Mouse (Mus musculus): ENCODE measurements at regions not wholly inside any gene's neighbourhood (a gene's known extent, or its start where the extent isn't known, plus 50 kb on each side); places are given as distances from the start of the nearest gene placed in this dataset.

DNA sequence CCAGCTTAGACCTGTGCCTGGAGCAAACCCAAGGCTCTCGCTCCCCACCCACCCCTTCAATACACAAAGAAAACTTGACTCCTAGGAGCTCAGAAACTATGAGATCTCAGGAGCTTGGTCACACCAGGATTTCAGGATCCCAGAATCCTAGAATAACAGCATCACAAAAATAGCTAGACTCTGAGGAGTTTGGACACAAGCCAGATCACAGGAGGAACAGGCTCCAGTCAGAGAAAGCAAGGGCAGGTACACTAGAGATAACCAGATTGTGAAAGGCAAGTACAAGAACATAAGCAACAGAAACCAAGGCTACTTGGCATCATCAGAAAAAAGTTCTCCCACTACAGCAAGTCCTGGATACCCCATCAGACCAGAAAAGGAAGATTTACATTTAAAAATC, 221.5 kb downstream of the Epha7 start:
- no peak for DNase-seq

DNA sequence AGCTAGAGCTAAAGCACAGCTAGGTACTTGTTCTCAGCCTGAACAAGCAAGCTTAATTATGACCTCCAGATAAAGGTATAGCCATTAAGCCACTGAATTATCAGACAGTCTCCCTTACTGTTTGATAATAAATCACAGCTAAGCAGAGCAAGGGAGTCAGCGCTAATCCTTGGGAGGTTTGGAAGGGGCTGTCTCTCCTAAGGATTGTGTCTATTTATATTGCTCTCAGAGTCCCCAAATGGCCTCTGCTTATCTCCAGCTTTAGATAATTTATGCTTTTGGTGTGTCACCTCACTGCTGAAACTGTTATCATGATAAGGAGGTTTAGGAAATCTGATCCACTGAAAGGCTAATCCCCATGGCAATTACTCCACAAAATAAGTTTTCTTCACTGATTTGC, 227.1 kb downstream of the Epha7 start:
- no peak for DNase-seq

DNA sequence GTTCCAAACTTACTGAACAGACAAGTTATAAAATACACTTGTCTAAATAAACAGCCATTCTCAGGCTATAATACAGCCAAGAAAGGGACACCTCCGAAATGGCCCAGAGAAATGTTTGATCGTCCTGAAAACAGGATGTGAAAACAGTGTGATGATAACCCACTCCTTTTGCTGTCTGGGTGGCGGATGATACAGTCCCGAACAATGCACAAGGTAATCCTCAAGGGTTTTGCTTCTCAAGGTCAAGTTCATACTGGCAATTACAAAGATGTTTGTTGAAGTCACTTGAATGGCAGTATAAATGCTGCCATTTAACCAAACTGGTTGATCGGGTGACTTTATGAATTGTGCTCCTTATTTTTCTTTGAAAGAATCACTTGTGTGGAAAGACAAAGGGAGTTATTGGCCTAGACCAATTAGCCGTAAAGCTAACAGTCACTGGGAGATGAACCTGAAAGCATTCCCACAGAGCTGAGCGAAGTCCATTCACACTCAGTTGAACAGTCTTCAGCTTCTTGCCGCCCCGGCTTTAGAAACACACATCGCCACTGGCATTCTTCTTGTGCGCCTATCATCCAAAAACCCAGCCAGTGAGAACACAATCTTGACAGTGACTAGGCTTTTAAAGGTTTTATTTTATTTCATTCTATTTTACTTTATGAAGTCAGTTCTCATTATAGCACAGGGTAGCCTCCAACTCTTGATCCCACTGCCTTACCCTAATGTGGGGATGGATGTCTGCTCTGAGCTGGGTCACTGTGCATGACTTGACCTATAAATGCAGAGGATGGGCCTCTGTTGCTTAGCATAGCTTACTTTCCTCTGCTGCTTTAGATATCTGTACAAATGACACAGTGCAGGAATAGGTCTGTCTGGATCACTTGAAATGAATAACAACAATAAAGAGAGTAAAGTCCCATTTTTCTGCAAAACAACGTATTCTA, 256.0 kb downstream of the Epha7 start:
- DNase-seq: no peak

DNA sequence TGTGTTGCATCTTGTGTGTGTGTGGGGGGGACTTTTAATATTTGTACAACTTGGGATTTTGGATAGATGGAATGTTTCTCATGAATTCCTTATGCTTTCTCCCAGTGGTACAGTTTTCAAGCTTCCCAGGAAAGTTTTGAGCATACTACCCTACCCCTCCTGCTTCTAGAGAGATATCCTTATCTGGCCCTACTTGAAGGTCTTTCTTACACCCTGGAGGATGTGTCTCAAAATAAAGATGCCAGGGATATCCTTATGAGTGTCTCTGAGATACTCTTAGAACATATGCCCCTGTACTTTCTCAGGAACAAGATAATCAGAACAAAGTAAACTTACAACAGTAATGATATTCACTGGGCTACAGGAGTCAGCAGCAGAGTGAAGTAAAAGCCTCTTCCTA, 261.3 kb downstream of the Epha7 start:
- no peak for DNase-seq

DNA sequence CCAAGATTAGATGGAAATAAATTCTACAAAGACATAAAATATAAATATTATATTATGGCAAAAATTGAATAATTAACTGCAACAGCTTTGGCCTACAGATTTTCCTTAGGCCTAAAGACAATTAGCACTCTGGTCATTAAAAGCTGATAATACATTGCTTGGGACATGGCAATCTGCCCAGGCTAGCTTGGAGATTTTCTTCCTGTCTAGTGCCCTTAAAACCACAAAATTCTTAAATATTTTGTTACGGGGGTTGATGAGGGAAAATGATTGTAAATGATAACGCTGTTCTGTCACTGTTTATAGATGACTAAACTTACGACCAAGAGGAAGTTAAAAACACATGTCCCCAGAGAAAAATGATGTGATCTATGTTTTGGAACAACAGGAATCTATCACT, 261.9 kb downstream of the Epha7 start:
- no peak for DNase-seq

DNA sequence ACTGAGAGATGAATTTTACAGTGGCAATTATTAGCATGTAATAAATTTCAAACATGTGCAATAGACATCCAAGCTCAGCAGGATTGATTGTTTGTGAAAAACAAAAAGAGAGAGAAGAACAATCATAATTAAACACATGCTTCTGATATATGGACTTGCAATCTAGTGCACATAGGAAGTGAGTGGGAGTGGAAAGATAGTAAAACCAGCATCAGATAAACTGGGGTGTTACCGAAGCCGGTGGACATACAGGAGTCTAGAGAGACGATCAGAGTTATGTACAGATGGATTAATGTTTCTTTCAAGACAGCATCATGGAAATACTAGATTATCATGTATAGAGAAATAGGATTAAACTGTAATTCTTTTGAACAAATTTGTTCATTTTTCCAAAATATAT, 263.8 kb downstream of the Epha7 start:
- DNase-seq: no peak

DNA sequence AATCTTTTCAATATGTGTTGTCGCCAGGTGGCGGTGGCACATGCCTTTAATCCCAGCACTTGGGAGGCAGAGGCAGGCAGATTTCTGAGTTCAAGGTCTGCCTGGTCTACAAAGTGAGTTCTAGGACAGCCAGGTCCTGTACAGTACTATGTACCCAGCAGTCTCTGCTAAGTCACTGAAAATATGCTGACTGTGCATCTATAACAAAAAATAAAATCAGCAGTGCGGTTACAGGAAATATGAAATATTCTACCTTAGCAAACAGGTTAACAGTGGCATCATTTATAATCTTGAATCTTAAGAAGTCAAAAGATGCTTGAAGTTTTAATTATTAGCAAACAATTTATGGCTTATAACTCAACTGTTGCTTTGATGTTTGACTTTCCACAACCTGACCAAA, 265.5 kb downstream of the Epha7 start:
- DNase-seq: no peak

DNA sequence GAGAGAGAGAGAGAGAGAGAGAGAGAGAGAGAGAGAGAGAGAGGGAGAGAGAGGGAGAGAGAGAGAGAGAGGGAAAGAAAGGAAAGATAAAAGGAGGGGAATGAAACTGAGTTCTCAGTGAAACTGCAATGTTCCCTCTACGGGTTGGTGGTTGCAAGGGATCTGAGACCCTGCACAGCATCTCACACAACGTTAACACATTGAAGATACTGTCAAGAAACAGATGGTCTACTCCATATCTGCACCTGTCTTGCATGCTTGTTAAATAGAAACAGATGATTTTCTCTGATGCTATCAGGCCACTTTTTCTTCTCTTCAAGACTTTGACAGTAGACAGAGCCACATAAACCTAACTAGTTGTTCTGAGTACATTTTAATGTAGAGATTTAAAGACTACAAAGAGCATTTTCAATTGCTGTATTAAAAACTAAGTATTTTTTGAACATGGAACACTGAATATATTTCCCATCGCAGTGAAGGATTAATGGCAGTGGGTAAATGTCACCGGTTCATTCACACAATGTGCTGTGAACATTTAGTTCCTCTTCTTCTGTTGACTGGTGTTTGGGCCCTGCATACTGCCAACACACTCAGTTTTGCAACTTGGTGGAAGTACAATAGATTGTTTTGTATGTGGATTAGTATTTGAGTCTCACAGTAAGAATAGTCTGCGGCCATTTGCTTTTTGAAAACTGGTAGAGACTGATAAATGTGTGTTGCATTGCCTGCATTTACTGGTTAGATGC, 270.8 kb downstream of the Epha7 start:
- DNase-seq: no peak

DNA sequence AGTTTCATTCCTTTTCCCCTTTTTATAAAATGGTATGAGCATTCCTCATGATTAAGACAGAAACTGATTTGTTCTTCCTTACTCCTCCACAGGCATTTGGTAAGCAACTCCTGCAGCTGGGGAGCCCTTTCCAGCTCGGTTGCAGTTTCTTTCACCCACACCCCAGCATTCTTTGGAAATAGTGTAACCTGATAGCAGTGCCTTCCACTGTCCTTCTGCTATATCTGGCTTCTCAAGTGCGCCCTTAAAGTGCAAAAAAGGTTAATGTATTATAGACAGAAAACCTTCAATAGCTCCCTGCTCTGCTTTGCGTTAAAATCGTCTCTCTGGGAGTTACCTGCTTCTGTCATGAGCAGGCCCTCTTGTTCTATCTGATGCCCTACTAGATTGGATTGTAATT, 278.0 kb downstream of the Epha7 start:
- DNase-seq: no peak

DNA sequence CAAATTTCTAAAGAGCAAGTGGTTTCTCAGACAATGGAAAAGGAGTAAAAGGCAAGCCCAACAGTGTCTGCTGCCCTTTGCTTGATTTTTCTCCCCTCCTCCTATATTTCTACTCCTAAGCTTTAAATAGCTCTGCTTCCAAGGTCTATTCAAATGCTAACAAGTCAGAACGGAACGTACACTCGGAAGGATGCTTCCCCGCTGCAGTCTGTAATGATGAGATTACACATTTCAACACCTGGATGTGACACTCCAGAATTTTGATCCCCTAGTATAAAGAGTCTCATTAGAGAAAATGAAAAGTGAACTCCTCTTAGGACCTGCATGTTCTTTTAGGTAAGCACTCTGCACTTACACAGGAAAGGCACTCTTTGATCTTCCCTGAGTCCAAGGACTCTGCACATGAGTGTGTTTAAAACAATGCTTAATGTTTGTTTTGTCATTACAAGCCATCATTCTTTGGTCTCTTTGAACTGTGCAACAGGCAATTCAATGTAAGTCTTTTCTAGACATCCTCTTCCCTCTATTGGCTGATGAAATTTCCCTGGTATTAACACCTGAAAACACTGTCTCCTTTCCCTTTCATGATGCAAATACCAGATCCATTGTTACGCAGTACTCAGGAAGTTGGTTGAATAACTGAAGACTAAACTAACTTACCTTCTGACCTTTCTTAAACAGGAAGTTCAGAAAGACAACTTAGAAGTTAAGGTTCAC, 278.7 kb downstream of the Epha7 start:
- DNase-seq: no peak

DNA sequence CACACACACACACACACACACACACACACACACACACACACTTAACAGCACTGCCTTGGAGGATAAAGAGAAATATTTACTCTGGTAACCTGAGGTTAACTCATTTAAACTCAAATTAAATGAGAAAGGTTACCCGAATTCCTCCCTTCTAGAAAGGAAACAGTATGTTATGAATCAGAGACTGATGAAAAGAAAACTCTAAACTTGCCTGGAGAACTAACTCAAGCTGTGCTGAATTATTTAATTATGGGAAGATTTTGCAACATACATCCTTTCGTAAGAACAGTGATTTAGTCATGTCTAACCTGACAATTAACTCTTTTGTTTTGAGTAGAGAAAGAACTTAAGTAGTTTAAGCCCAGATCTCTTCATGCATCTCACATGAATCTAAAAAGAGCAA, 289.4 kb downstream of the Epha7 start:
- DNase-seq: no peak

DNA sequence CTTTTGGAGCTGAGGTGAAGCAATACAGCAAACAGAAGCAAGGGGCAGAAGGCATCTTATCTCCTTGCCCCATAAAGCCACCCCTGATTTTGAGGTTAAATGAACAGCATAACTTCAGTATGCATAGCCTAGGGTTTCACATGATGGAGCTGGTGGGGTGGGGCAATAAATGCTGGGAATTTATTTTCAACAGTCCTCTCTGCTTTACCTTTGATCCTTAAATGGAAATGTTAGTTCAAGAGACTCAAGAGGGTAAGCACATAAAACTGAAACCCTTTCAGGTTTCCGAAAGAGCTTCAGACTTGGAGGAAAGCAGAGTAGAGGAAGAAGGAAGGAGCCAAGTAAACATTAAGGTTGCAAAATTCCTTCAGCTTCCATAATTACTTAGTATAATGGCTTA, 290.5 kb downstream of the Epha7 start:
- no peak for DNase-seq

DNA sequence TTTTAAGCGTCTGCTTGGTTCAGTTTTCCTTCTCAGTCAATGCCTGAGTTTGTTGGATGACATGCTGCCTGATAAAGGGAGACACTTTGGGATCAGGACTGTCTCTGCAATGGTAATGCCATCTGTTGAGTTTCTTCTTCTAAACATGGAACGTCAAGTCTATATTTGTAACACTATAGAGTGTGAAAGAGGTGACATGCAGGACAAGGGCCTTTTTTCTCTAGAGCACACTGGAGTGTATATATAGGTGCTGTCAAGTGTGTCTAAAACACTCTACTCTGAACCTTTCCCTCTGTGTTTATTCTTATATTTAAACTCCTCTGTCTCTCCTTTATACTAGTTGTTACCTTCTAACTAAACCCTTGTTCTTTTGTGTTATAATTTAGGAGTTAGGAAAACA, 299.6 kb downstream of the Epha7 start:
- DNase-seq: no peak

DNA sequence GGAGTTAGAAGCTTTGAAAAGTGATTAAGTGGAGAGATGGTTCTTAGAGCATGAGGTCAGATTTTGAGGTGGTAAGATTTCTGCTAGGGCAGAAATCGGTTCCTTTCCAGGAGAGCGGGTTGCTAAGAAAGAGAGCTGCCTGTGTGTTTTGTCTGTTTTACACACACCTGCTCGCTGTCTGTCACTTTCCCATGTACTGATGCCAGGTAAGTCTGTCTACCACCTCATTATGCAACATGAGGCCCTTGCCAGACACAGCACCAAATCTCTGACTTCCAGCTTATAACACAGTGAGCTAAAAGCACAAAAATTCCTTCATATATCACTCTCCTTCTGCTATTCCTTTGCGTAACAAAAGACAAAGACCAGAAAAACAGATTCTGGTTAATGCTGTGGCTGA, 304.1 kb downstream of the Epha7 start:
- DNase-seq: no peak

DNA sequence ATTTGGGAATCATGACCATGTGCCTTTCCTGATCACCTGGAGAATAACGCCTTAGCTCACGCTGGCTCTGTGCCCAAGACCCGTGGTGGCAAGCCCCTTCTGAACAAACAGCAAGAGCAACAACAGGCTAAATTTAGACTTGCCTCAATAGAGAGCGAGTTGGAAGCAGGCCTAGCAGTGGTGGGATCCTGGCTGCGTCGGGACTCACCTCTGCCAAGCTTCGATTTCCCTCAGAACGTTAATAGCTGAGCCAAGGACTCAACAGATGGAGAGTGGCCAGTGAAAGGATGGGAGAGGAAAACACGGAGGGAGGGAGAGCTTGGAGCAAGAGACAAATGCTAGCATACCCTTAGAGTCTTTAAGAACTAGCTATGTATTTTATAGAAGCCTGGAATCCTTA, 305.0 kb downstream of the Epha7 start:
- peak; percentile 78 for DNase-seq

DNA sequence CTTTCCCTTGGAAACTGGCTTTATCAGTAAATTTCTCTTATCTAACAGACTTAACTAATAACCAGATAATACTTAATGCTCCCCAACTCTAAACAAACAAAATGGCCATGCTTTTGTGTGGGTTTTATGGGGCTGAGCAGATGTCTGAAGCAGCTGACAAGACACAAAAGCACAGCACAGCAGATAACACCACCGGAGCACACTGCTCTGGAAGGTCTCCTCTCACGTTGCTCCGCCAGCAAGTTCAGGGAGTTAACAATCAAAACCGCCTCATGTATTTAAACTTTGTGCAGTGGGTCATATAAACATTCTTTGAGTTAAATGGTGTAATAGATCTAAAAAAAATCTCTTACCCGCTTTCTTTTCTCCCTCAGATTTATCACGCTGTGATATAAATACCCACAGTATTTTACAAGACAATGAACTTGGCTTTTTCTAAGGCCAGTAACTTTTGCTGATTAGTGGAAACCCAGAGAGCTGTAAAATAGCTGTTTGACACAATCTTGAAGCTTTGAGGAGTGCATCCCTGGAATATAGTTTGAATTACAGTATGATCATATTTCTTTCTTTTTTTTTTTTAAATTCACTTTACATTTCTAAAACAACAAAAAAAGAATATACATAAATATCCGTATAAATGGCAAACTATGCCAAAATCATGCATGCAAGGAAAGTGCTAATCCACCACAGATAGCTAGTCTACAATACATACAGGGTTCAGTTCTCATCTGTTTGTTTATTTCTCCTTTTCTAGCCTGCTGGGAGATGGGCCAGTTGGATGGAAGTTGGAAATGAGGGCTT, 305.9 kb downstream of the Epha7 start:
- DNase-seq: no peak

DNA sequence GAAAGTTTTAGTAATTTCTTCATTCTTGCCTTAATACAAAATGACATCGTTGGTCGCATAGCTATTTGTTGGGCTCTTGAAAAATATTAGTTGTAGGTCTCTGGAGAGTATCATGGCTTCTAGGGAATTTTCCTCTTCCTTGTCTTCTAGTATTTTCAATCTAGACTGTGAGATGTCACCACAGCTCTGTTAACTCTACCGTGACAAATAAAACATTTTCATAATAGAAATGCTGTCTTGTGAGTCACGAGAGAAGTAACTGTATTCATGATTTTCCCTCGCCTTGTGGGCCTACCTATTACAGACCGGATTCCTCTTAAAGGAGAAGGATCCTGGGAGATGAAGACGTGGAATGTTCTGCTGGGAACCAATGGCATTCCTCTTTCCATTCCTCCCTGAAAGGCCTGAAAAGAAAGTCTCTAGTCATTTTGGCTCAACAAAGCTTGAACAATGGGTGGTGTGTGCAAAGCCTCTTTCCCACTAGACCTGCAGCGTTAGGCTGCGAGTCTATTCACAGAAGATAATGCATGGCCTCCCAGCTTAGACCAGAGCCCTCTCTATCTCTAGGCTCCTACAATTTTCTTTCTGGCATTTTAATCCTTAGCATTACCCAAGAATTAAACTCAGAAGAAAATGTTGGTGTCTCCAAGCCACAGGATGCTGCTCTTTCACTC, 306.7 kb downstream of the Epha7 start:
- no peak for DNase-seq

DNA sequence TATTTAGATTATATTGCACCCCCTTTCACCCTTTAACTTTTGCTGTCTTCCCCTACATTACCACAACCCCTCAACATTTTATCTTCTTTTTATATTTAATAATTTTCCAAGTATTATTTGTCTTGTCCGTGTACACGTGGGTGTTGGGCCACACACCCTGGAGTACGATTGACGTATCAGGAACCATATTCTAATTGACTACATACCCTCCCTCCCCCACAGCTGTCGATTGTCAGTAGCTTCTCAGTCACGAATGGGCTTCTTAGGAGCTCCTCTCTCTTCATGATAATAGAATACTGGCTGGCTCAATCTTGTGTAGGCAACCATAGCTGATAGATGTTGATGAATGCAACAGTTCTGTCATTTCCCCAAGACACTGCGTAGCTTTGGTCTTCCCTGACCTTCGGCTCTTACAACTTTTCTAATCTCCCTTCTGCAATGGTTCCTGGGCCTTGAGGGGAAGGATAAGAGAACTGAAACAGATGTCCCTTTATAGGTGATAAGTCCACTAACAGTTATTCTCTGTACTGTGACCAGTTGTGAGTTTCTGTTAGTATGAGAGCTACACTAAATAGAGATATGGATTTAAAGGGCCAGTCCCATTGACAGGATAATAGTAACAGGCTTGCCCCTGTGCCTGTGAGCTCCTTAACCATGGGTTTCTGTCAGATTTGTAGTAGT, 310.9 kb downstream of the Epha7 start:
- no peak for DNase-seq

DNA sequence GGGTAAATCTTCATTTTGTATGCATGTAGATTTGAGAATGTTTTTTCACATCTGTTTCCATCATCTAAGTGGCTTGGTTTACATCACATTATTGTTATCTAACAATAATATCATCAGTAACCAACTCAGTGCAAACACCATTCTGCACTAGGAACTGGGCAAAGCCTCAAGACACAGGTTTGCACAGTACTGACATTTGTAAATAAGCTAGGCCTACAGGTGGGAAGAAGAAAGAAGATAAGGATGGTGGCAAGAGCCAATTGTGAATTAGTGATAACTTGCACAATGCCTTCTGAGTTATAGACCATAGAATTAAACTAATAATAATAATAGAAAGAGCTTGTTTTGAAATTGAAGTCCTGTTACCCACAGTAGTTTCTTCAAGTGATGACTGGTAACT, 317.6 kb downstream of the Epha7 start:
- DNase-seq: no peak

DNA sequence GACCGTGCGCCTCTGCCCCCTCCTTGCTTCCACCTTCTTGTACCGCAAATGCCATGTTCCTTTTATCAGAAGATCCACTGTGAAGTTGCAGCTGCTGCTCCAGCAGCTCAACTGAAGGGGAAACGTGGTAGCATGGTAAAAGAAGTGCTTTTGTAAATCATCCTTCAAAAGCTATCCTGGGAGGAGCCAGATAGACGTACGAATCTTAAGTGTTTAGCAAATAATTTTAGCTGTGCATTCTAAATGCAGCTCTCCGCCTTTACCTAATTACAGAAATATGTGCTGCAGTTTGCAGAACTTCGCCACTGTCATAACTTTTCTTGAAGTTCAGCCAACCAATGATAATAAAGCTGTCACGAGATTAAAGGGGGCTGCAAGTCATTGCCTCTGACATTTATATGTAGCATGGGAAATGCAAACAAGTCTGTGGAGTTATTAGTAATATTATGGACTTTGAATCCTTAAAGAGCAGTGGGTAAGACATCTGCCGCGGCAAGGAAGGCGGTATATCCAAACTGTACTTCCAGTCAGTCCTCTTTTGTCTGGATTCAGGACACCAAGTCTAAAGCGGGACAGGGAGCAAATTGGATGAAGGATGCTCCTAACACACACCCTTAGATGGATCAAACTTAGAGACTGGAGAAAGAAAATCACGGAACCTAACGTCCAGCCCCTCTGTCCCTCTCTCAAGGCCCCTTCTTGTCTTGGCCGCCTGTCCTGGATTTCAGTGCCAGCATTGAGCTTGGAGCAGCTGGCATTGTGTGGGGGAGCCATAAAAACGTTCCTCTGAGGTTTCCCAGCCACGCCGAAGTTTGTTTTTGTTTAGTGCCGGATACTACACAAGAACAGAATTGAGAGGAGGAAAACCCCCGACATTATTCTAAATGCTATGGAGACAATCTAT, 320.7 kb downstream of the Epha7 start:
- no peak for DNase-seq
